ENCODE assay signal across 12 mouse cellular contexts in the genomic region with DNA sequence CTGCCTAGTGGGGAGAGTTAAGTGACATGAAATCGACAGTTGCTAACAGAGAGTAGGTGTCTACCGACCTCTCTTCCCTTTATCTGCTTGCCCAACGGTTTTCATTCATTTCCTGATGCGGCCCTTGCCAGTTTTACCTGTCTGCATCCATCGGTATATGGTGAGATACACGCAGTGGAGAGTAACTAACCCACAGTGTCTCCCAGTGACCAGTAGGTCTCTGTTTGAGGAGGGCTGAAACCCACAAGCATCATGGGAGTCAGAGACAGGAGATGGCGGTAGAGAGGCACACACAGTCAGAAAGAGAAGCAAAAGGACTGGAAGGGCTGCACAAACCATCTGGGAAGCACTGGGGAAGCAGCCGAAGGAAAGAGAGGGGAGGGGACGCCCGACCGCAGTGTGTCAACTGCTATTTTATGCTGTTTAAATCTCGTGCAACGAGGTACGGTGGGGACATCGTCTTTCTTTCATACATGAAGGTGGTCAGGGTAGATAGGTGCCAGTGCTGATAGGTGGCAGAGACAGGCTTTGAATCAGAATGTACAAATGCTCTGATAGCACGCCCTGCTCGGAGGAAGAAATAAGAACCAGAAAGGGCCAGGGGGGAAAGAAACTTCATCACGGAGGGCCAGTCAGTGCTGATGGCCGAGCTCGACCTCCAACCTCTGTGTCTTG. TPM values are rescaled to one million over a fixed set of nuclear protein-coding genes. Genes with fewer than 3 reads are reported as not detected.
DNase-seq lines count a peak whose midpoint lies in the region; ATAC-seq lines count a peak whose summit lies in the region.
"Had no signal": no experiment of that assay in that cellular context is flagged by ENCODE, and none has a peak within 500 bp of the region (broad histone marks: within the 10 kb centered on the region; RNA-seq: fewer than 3 reads in every experiment).

No protein-coding gene starts in this region.

- H3K9me3 ChIP-seq in heart, embryonic 12.5 days (replicated peaks) = peaks cover 8% of the 10 kb centered on the region
- H3K9me3 ChIP-seq in liver, embryonic 11.5 days (ENCODE audit: control insufficient read depth, low read length) = peaks cover 3% of the 10 kb centered on the region; the same call in 1 of the 2 replicates
- H3K9me3 ChIP-seq in neural tube, embryonic 15.5 days (replicated peaks) = no peaks in the 10 kb centered on the region
- H3K9me3 ChIP-seq in midbrain, embryonic 16.5 days (replicated peaks; ENCODE audit: control insufficient read depth, low read length, poor library complexity, severe bottlenecking) = no peaks in the 10 kb centered on the region
- H3K9me3 ChIP-seq: limb, embryonic 15.5 days had no signal

- peaks cover 13% of the 10 kb centered on the region for H3K36me3 ChIP-seq in heart, embryonic 12.5 days
- no peaks in the 10 kb centered on the region for H3K36me3 ChIP-seq in liver, embryonic 11.5 days (ENCODE audit: control insufficient read depth, insufficient read depth, low read length)
- H3K36me3 ChIP-seq in neural tube, embryonic 15.5 days = no peaks in the 10 kb centered on the region
- H3K36me3 ChIP-seq in midbrain, embryonic 16.5 days (ENCODE audit: control insufficient read depth, insufficient read depth, low read length) = no peaks in the 10 kb centered on the region
- H3K36me3 ChIP-seq: forebrain, embryonic 10.5 days; limb, embryonic 15.5 days; neural tube, embryonic 13.5 days had no signal

- no peak overlapping the region for H3K27ac ChIP-seq in heart, embryonic 12.5 days (ENCODE audit: poor library complexity, severe bottlenecking)
- peak overlapping the region; percentile 61; the same call in 1 of the 2 replicates for H3K27ac ChIP-seq in liver, embryonic 11.5 days (ENCODE audit: low read depth, low read length)
- no peak overlapping the region for H3K27ac ChIP-seq in neural tube, embryonic 15.5 days (replicated peaks)
- H3K27ac ChIP-seq in midbrain, embryonic 16.5 days (ENCODE audit: low read length) = no peak overlapping the region
- H3K27ac ChIP-seq: forebrain, embryonic 10.5 days; limb, embryonic 15.5 days; neural tube, embryonic 13.5 days had no signal

- H3K4me1 ChIP-seq in heart, embryonic 12.5 days (replicated peaks) = peaks cover 10% of the 10 kb centered on the region
- H3K4me1 ChIP-seq in liver, embryonic 11.5 days (replicated peaks; ENCODE audit: control insufficient read depth, insufficient read depth, low read length) = peaks cover 14% of the 10 kb centered on the region
- H3K4me1 ChIP-seq in neural tube, embryonic 15.5 days = no peaks in the 10 kb centered on the region
- no peaks in the 10 kb centered on the region for H3K4me1 ChIP-seq in midbrain, embryonic 16.5 days (ENCODE audit: control insufficient read depth, insufficient read depth, low read length)
- H3K4me1 ChIP-seq: forebrain, embryonic 10.5 days; limb, embryonic 15.5 days; neural tube, embryonic 13.5 days had no signal

- no peak for DNase-seq in heart, postnatal 10 days
- peak; percentile 55 to 60 for DNase-seq in right cerebral cortex, postnatal 10 days (ENCODE audit: low spot score in 2 of 2)
- no peak for DNase-seq in right cerebral cortex, postnatal 25 days
- DNase-seq in liver, embryonic 11.5 days (ENCODE audit: low spot score) = no peak
- no peak for DNase-seq in B cell, adult 2 months

- no peaks in the 10 kb centered on the region for H3K27me3 ChIP-seq in heart, embryonic 12.5 days (replicated peaks)
- H3K27me3 ChIP-seq in liver, embryonic 11.5 days (replicated peaks; ENCODE audit: control insufficient read depth, insufficient read depth, low read length) = no peaks in the 10 kb centered on the region
- no peaks in the 10 kb centered on the region for H3K27me3 ChIP-seq in neural tube, embryonic 15.5 days (replicated peaks)
- H3K27me3 ChIP-seq in midbrain, embryonic 16.5 days (ENCODE audit: control insufficient read depth, insufficient read depth, low read depth, low read length) = no peaks in the 10 kb centered on the region
- H3K27me3 ChIP-seq: limb, embryonic 15.5 days; neural tube, embryonic 13.5 days had no signal

- intact Hi-C loops in heart, postnatal 10 days (cut with DNase I) = no loop called here

- H3K4me3 ChIP-seq in heart, embryonic 12.5 days = no peak overlapping the region
- H3K4me3 ChIP-seq in liver, embryonic 11.5 days (ENCODE audit: low read depth, low read length) = peak overlapping the region; percentile 0; the same call in 1 of the 2 replicates
- no peak overlapping the region for H3K4me3 ChIP-seq in neural tube, embryonic 15.5 days (replicated peaks)
- H3K4me3 ChIP-seq in midbrain, embryonic 16.5 days (ENCODE audit: low read depth, low read length) = no peak overlapping the region
- H3K4me3 ChIP-seq: forebrain, embryonic 10.5 days; limb, embryonic 15.5 days; neural tube, embryonic 13.5 days had no signal

- 0 out of 2 replicates have a peak overlapping the region, but pooled peaks have one; percentile 8 for H3K4me2 ChIP-seq in heart, embryonic 12.5 days
- peak overlapping the region; percentile 59 for H3K4me2 ChIP-seq in liver, embryonic 11.5 days
- no peak overlapping the region for H3K4me2 ChIP-seq in neural tube, embryonic 15.5 days
- no peak overlapping the region for H3K4me2 ChIP-seq in midbrain, embryonic 16.5 days (ENCODE audit: low read length)
- H3K4me2 ChIP-seq: limb, embryonic 15.5 days; neural tube, embryonic 13.5 days had no signal

- H3K9ac ChIP-seq in heart, embryonic 12.5 days = no peak overlapping the region
- H3K9ac ChIP-seq in liver, embryonic 11.5 days (ENCODE audit: low read depth, low read length) = 0 out of 2 replicates have a peak overlapping the region, but pooled peaks have one; percentile 34
- no peak overlapping the region for H3K9ac ChIP-seq in neural tube, embryonic 15.5 days (replicated peaks)
- H3K9ac ChIP-seq in midbrain, embryonic 16.5 days (ENCODE audit: low read depth, low read length) = no peak overlapping the region
- H3K9ac ChIP-seq: limb, embryonic 15.5 days; neural tube, embryonic 13.5 days had no signal

- no peak for ATAC-seq in heart, embryonic 12.5 days (ENCODE audit: insufficient number of reproducible peaks, low FRiP score)
- ATAC-seq in liver, embryonic 11.5 days (replicated peaks; ENCODE audit: low FRiP score) = peak; percentile 73
- ATAC-seq in neural tube, embryonic 15.5 days (ENCODE audit: low FRiP score) = no peak
- no peak for ATAC-seq in midbrain, embryonic 16.5 days

- 65% methylated on average over 20 of the region's 20 CpGs for WGBS in heart, embryonic 12.5 days
- 53% methylated on average over 20 of the region's 20 CpGs for WGBS in liver, embryonic 11.5 days
- 80% methylated on average over 20 of the region's 20 CpGs for WGBS in neural tube, embryonic 15.5 days
- 84% methylated on average over 20 of the region's 20 CpGs for WGBS in midbrain, embryonic 16.5 days

RNA-seq across cellular contexts. Expression of gene Gm11639, which starts 23.8 kb away (rescaled TPM):
- polyA plus RNA-seq in heart, embryonic 12.5 days (2016; fragmentation: Nextera tagmentation; extraction: Ambion mirVana) = 0.01 TPM in 1 of 2 replicates, not detected in the other
- total RNA-seq in heart, postnatal 10 days (2021) = under 1 TPM; 0.07 TPM
- polyA plus RNA-seq in liver, embryonic 11.5 days (2014; fragmentation: Nextera tagmentation; extraction: Ambion mirVana) = 0.04 and 0.05 TPM in 2 replicates
- 0.23 and 0.31 TPM in 2 replicates for polyA plus RNA-seq in neural tube, embryonic 15.5 days (2015; fragmentation: Nextera tagmentation; extraction: Ambion mirVana)
- 0.05 TPM in 1 of 2 replicates, not detected in the other for polyA plus RNA-seq in midbrain, embryonic 16.5 days (2015; fragmentation: Nextera tagmentation; extraction: Ambion mirVana)
- polyA plus RNA-seq: forebrain, embryonic 10.5 days; hindbrain, embryonic 11.5 days; limb, embryonic 15.5 days; neural tube, embryonic 13.5 days had no signal

RNA-seq across cellular contexts. Expression of gene Itgb3, which starts 53.9 kb away (rescaled TPM):
- 9.6 and 11.9 TPM in 2 replicates for polyA plus RNA-seq in heart, embryonic 12.5 days (2016; fragmentation: Nextera tagmentation; extraction: Ambion mirVana)
- 1 to 10 TPM; 5.8 to 7.3 TPM for total RNA-seq in heart, postnatal 10 days (2021)
- 16.2 and 16.4 TPM in 2 replicates for polyA plus RNA-seq in liver, embryonic 11.5 days (2014; fragmentation: Nextera tagmentation; extraction: Ambion mirVana)
- polyA plus RNA-seq in neural tube, embryonic 15.5 days (2015; fragmentation: Nextera tagmentation; extraction: Ambion mirVana) = 1.9 and 2.4 TPM in 2 replicates
- polyA plus RNA-seq in midbrain, embryonic 16.5 days (2015; fragmentation: Nextera tagmentation; extraction: Ambion mirVana) = 0.80 and 0.99 TPM in 2 replicates

Comparison
In these comparisons a context has a peak if more than half of its experiments do, and no peak if none do; other contexts are left out.
1. DNase-seq: peak in right cerebral cortex, postnatal 10 days (2 of 2); none in heart, postnatal 10 days (0 of 2), right cerebral cortex, postnatal 25 days (single experiment), liver, embryonic 11.5 days (single experiment) and B cell, adult 2 months (0 of 2).
2. H3K4me2 ChIP-seq: peak in heart, embryonic 12.5 days (single experiment) and liver, embryonic 11.5 days (single experiment); none in neural tube, embryonic 15.5 days (single experiment) and midbrain, embryonic 16.5 days (single experiment).